Mouse (Mus musculus) liver, adult 2 months (tissue): ENCODE measurements around the gene BC035044. TPM values are rescaled to one million over a fixed set of nuclear protein-coding genes. Genes with fewer than 3 reads are reported as not detected.
"Not testable (repeated sequence)": the region's sequence is repeated elsewhere in the genome, so short reads cannot be mapped to it uniquely, and the experiment has no call there.

ENCODE experiments used
- DNase-seq: peaks from one replicate; pipeline ENCODE4 v3.0.0-alpha.2; 2011; ENCODE audit warnings: low read depth, low spot score; ENCODE audit errors: extremely low read depth
- H3K27ac ChIP-seq: fragments of 200-500 bp; replicated peaks from 2 replicates; pipeline ENCODE4 v1.5.1; 2012; ENCODE audit warnings: low read depth, mild to moderate bottlenecking, control low read depth, inconsistent platforms, low read length; ENCODE audit not compliant: insufficient read depth
- H3K27me3 ChIP-seq: fragments of 200-500 bp; 2 replicates; pipeline ENCODE4 v1.6.1; 2012; ENCODE audit warnings: mild to moderate bottlenecking, moderate library complexity, low read length, inconsistent platforms; ENCODE audit not compliant: control insufficient read depth, insufficient read depth
- H3K36me3 ChIP-seq: fragments of 200-500 bp; 2 replicates; pipeline ENCODE4 v1.6.1; 2012; ENCODE audit warnings: low read length, inconsistent platforms; ENCODE audit not compliant: control insufficient read depth, insufficient read depth
- H3K4me1 ChIP-seq: fragments of 200-500 bp; 2 replicates; pipeline ENCODE4 v1.6.1; 2011; ENCODE audit warnings: low read length; ENCODE audit not compliant: control insufficient read depth, insufficient read depth
- H3K4me3 ChIP-seq: fragments of 200-500 bp; 2 replicates; pipeline ENCODE4 v1.5.1; 2011; ENCODE audit warnings: low read depth, mild to moderate bottlenecking, control low read depth, low read length, moderate library complexity; ENCODE audit not compliant: insufficient read depth
- H3K79me2 ChIP-seq: fragments of 200-500 bp; 2 replicates; pipeline ENCODE4 v1.6.1; 2012; ENCODE audit warnings: inconsistent platforms, mild to moderate bottlenecking, low read length, moderate library complexity; ENCODE audit not compliant: control insufficient read depth, insufficient read depth
- H3K9ac ChIP-seq: fragments of 200-500 bp; 2 replicates; pipeline ENCODE4 v1.6.1; 2012; ENCODE audit warnings: low read depth, mild to moderate bottlenecking, control low read depth, inconsistent platforms, low read length
- CTCF ChIP-seq: fragments of 200-500 bp; IDR thresholded peaks from 2 replicates; pipeline ENCODE4 v1.5.1; 2011; ENCODE audit warnings: low read depth, low read length, control low read depth
- POLR2A ChIP-seq: fragments of 200-500 bp; IDR thresholded peaks from 2 replicates; pipeline ENCODE4 v1.6.1; 2011; ENCODE audit warnings: low read length, control low read depth; ENCODE audit not compliant: insufficient read depth; ENCODE audit errors: extremely low read depth
- WGBS: fragments of 180-500 bp; shearing (Covaris S2); methylation state at CpG from one replicate; pipeline ENCODE4 v1.1.7; 2018; 5-methylcytosine and 5-hydroxymethylcytosine counted together
- polyA plus RNA-seq: library from polyadenylated mRNA; depleted of rRNA; stranded (reverse); fragments of >200 nt; gene quantifications from 2 replicates; pipeline ENCODE4 v1.2.3, GENCODE M21; 2012; rRNA removed
- total RNA-seq: library from RNA; depleted of rRNA; stranded (reverse); fragments of >200 nt; gene quantifications from 2 replicates; pipeline ENCODE4 v1.2.3, GENCODE M21; 2014; rRNA removed

BC035044 gene
- total and polyA plus RNA-seq, 2 experiments = 0.15 to 1.1 TPM

DNA sequence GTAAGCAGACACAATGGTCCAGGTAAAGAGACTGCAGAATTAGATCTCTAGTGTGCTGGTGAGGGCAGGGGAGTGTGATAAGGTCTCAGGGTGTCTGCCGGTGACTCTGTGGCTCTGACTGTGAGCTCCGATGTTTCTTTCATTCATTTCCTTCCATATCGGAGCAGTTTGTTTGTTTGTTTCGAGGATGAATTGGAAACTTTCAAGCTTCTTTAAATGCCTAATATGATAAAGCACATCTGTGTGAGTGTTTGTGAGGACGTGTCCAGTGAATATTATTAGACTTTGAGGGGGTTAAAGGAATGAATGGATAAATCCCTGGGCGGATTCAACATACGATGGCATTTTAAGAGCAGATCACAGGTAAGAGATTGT is 91.0 kb downstream of the BC035044 start:
- Histone ChIP-seq H3K36me3 (no peaks in the 10 kb centered on the region), H3K4me1 (peaks cover 2% of the 10 kb centered on the region; the same call in 1 of the 2 replicates), H3K79me2 (no peaks in the 10 kb centered on the region), H3K9ac (no peak overlapping the region), H3K4me3 (no peak overlapping the region), H3K27me3 (no peaks in the 10 kb centered on the region), H3K27ac (no peak overlapping the region)
- TF ChIP-seq CTCF (no peak), POLR2A (no peak)
- DNase-seq = no peak
- WGBS = 22% methylated on average over 7 of the region's 7 CpGs

DNA sequence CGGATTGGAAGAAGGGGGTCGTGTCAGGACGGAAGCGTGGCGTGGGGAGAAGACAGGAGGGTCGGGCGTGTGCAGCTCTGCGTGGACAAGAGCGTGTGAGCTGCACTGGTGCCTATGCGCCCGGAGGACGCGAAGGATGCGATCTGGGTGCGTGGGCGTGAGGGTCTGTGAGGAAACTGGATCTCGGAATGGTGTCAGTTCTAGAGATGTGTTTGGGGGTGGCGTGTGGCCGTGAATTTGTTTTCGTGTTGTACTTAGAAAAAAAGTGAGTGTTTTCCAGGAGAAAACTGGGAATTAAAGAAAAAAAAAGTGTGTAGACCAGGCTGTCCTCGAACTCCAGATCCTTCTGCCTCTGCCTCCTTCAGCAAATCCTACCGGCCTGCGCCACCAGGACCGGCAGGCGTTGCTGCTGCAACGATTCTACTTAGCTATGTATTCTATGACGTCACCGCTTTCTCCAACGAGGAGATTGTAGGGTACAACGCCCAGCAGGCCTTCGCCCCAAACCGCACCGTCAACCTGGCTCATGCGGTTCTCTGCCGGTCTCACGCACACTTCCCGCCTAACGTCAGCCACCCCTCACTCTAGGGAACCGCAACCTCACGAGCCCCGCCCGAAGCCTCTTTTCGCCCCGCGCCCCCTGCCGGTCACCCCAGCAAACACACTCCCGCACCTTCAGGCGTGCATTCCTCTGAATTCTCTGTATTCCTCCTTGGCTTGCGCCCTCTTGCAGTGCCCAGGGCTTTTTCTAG is 91.6 kb downstream of the BC035044 start:
- not testable (repeated sequence) for H3K27me3 ChIP-seq, H3K79me2 ChIP-seq, H3K36me3 ChIP-seq, H3K4me1 ChIP-seq
- peak; percentile 78 for DNase-seq
- H3K9ac ChIP-seq = peak overlapping the region; percentile 87
- peak; percentile 63 for TF ChIP-seq CTCF
- peak overlapping the region; percentile 90 for H3K4me3 ChIP-seq
- H3K27ac ChIP-seq = peak overlapping the region; percentile 65
- under 1% methylated on average over 49 of the region's 49 CpGs for WGBS

Other genes with a start within 250 kb of the BC035044 start
- 9.0 and 25.9 TPM in 2 replicates for gene Clec2h, start 228.7 kb downstream of the BC035044 start, total RNA-seq
- gene Clec2h, start 228.7 kb downstream of the BC035044 start, polyA plus RNA-seq = 0.22 and 0.62 TPM in 2 replicates
- not detected in 2 replicates for gene Klrb1, start 168.1 kb downstream of the BC035044 start, total RNA-seq
- not detected in 2 replicates for gene Klrb1, start 168.1 kb downstream of the BC035044 start, polyA plus RNA-seq
- 0.74 and 1.1 TPM in 2 replicates for gene Klrb1c, start 101.9 kb downstream of the BC035044 start, total RNA-seq
- gene Klrb1c, start 101.9 kb downstream of the BC035044 start, polyA plus RNA-seq = 0.13 and 0.17 TPM in 2 replicates
- gene Gm44511, start 64.8 kb downstream of the BC035044 start, total RNA-seq = 0.37 TPM in 1 of 2 replicates, not detected in the other
- not detected in 2 replicates for gene Gm44511, start 64.8 kb downstream of the BC035044 start, polyA plus RNA-seq
- gene Klrb1b, start 64.8 kb downstream of the BC035044 start, total RNA-seq = 0.07 and 0.09 TPM in 2 replicates
- gene Klrb1b, start 64.8 kb downstream of the BC035044 start, polyA plus RNA-seq = not detected in 2 replicates
- gene Clec2i, start 3.5 kb downstream of the BC035044 start, total RNA-seq = 0.60 and 0.65 TPM in 2 replicates
- 0.07 and 0.10 TPM in 2 replicates for gene Clec2i, start 3.5 kb downstream of the BC035044 start, polyA plus RNA-seq
- 0.20 TPM in 1 of 2 replicates, not detected in the other for gene Clec2g, start 43.3 kb upstream of the BC035044 start, total RNA-seq
- gene Clec2g, start 43.3 kb upstream of the BC035044 start, polyA plus RNA-seq = not detected in 2 replicates
- gene Klrb1f, start 154.8 kb upstream of the BC035044 start, total RNA-seq = not detected in 2 replicates
- gene Klrb1f, start 154.8 kb upstream of the BC035044 start, polyA plus RNA-seq = not detected in 2 replicates
- gene Clec2e, start 209.8 kb upstream of the BC035044 start, total RNA-seq = not detected in 2 replicates
- 0.06 TPM in 1 of 2 replicates, not detected in the other for gene Clec2e, start 209.8 kb upstream of the BC035044 start, polyA plus RNA-seq